Mouse (Mus musculus): ENCODE data around the gene Ifnl2. TPM values are rescaled to one million over a fixed set of nuclear protein-coding genes. Genes with fewer than 3 reads are reported as not detected.

Ifnl2 gene
- total and polyA plus RNA-seq, 3 experiments = not detected

DNA sequence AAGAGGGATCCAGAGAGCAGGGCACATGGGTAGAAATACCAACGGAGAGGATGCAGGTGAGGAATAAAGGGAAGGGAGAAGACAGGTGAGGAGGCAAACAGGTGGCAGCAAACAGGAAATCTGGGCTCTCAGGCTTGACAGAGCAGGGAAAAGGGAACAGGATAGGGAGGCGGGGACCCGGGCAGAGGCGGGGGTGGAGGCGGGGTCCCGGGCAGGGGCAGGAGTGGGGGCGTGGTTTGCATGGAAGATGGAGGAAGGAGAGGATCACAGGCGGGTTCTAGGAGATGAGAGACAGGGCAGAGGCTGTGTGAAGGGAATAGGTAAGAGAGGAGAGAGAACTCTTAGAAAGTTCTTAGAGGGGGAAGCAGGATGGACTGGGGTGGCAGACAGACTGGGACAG is 31.4 kb downstream of the Ifnl2 start:
- H3K36me3 ChIP-seq (ENCODE audit: control insufficient read depth in 1 of 2, insufficient read depth in 2 of 2, low read length in 2 of 2) = no peaks in the 10 kb centered on the region
- no peak overlapping the region for H3K4me3 ChIP-seq (ENCODE audit: control insufficient read depth in 1 of 2, insufficient read depth in 1 of 2, low read depth in 2 of 2, low read length in 2 of 2)
- no peak for TF ChIP-seq EP300 (IDR thresholded peaks at IDR 0.05; ENCODE audit: low read depth in 1 of 2, low read length in 2 of 2)
- TF ChIP-seq UBTF (IDR thresholded peaks at IDR 0.05; ENCODE audit: borderline replicate concordance, insufficient read depth, low read depth, low read length) = no peak
- no peak for TF ChIP-seq HCFC1 (IDR thresholded peaks at IDR 0.05; ENCODE audit: low read depth, low read length)
- TF ChIP-seq KAT2A (conservative IDR thresholded peaks at IDR 0.05; ENCODE audit: low read depth, low read length) = no peak
- TF ChIP-seq ZKSCAN1 (IDR thresholded peaks at IDR 0.05; ENCODE audit: low read depth, low read length) = no peak
- no peak for TF ChIP-seq MAX (IDR thresholded peaks at IDR 0.05; ENCODE audit: low read length)
- no peaks in the 10 kb centered on the region for H3K4me1 ChIP-seq (ENCODE audit: control insufficient read depth in 1 of 2, insufficient read depth in 2 of 2, low read length in 2 of 2)
- H3K9me3 ChIP-seq (replicated peaks; ENCODE audit: insufficient read depth, low read length) = no peaks in the 10 kb centered on the region
- H3K79me2 ChIP-seq (ENCODE audit: control insufficient read depth, insufficient read depth, low read length, poor library complexity) = no peaks in the 10 kb centered on the region
- no peaks in the 10 kb centered on the region for H3K27me3 ChIP-seq (ENCODE audit: control insufficient read depth in 1 of 2, insufficient read depth in 2 of 2, low read length in 2 of 2)
- H3K9ac ChIP-seq (ENCODE audit: control insufficient read depth, low read depth, low read length, poor library complexity, severe bottlenecking) = no peak overlapping the region
- peak; percentile 20 for DNase-seq (ENCODE audit: low read depth, low spot score)
- no peak overlapping the region for H3K27ac ChIP-seq (ENCODE audit: control insufficient read depth, low read depth, low read length)

DNA sequence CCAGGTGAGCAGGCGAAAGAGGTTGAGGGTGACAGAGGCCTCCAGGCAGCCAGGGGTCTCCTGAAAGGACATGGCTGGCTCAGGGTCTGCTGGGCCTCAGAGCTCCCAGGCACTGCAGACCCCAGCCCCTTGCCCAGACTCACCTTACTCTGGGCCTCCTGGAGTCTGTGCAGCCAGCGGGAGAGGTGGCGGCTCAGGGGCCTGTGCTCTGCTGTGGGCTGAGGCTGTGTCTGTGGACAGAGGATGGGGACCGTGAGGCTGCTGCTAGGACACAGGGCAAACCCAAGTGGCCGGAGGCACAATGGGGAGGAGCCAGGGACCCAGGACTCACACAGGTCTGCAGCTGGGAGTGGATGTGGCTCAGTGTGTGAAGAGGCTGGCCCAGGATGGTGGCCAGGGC is 32.9 kb downstream of the Ifnl2 start:
- Histone ChIP-seq H3K9me3 (replicated peaks; ENCODE audit: insufficient read depth, low read length) (no peaks in the 10 kb centered on the region), H3K27me3 (ENCODE audit: control insufficient read depth in 1 of 2, insufficient read depth in 2 of 2, low read length in 2 of 2) (no peaks in the 10 kb centered on the region), H3K4me1 (ENCODE audit: control insufficient read depth in 1 of 2, insufficient read depth in 2 of 2, low read length in 2 of 2) (no peaks in the 10 kb centered on the region), H3K9ac (ENCODE audit: control insufficient read depth, low read depth, low read length, poor library complexity, severe bottlenecking) (no peak overlapping the region), H3K27ac (ENCODE audit: control insufficient read depth, low read depth, low read length) (no peak overlapping the region), H3K36me3 (ENCODE audit: control insufficient read depth in 1 of 2, insufficient read depth in 2 of 2, low read length in 2 of 2) (no peaks in the 10 kb centered on the region), H3K79me2 (ENCODE audit: control insufficient read depth, insufficient read depth, low read length, poor library complexity) (no peaks in the 10 kb centered on the region), H3K4me3 (ENCODE audit: control insufficient read depth in 1 of 2, insufficient read depth in 1 of 2, low read depth in 2 of 2, low read length in 2 of 2) (no peak overlapping the region)
- DNase-seq (ENCODE audit: low read depth, low spot score) = no peak
- no peak for TF ChIP-seq USF1 (IDR thresholded peaks at IDR 0.05; ENCODE audit: low read depth, low read length)
- no peak for TF ChIP-seq SIN3A (IDR thresholded peaks at IDR 0.05; ENCODE audit: low read length)
- TF ChIP-seq HCFC1 (IDR thresholded peaks at IDR 0.05; ENCODE audit: low read depth, low read length) = no peak
- no peak for TF ChIP-seq POLR2A (IDR thresholded peaks at IDR 0.05; ENCODE audit: control insufficient read depth in 1 of 2, insufficient read depth in 1 of 2, low read depth in 1 of 2, low read length in 2 of 2, poor library complexity in 1 of 2)

- Histone ChIP-seq H3K9ac (ENCODE audit: control insufficient read depth, low read depth, low read length, poor library complexity, severe bottlenecking) (no peak overlapping the region), H3K79me2 (ENCODE audit: control insufficient read depth, insufficient read depth, low read length, poor library complexity) (no peaks in the 10 kb centered on the region), H3K9me3 (replicated peaks; ENCODE audit: insufficient read depth, low read length) (no peaks in the 10 kb centered on the region), H3K4me3 (ENCODE audit: control insufficient read depth in 1 of 2, insufficient read depth in 1 of 2, low read depth in 2 of 2, low read length in 2 of 2) (no peak overlapping the region), H3K36me3 (ENCODE audit: control insufficient read depth in 1 of 2, insufficient read depth in 2 of 2, low read length in 2 of 2) (no peaks in the 10 kb centered on the region), H3K27ac (ENCODE audit: control insufficient read depth, low read depth, low read length) (no peak overlapping the region), H3K4me1 (ENCODE audit: control insufficient read depth in 1 of 2, insufficient read depth in 2 of 2, low read length in 2 of 2) (no peaks in the 10 kb centered on the region), H3K27me3 (ENCODE audit: control insufficient read depth in 1 of 2, insufficient read depth in 2 of 2, low read length in 2 of 2) (no peaks in the 10 kb centered on the region)
- peak; percentile 22 for DNase-seq (ENCODE audit: low read depth, low spot score)
- TF ChIP-seq RAD21 (IDR thresholded peaks at IDR 0.05; ENCODE audit: low read depth, low read length) (peak; percentile 45), GATA1 (IDR thresholded peaks at IDR 0.05; ENCODE audit: low read depth, low read length) (no peak), GABPA (IDR thresholded peaks at IDR 0.05; ENCODE audit: low read depth, low read length) (no peak), SMC3 (IDR thresholded peaks at IDR 0.05; ENCODE audit: low read depth, low read length) (peak; percentile 59), ZMIZ1 (IDR thresholded peaks at IDR 0.05; ENCODE audit: low read depth, low read length) (no peak), RCOR1 (IDR thresholded peaks at IDR 0.05; ENCODE audit: low read depth, low read length) (no peak), EP300 (IDR thresholded peaks at IDR 0.05; ENCODE audit: low read depth in 1 of 2, low read length in 2 of 2) (no peak), POLR2AphosphoS2 (IDR thresholded peaks at IDR 0.05; ENCODE audit: low read length) (no peak), ELF1 (IDR thresholded peaks at IDR 0.05; ENCODE audit: low read depth, low read length) (no peak), CTCF (IDR thresholded peaks at IDR 0.05 in 2 of 3, conservative IDR thresholded peaks at IDR 0.05 in 1 of 3; ENCODE audit: control insufficient read depth in 1 of 3, insufficient read depth in 1 of 3, low read depth in 2 of 3, low read length in 3 of 3, poor library complexity in 1 of 3, severe bottlenecking in 1 of 3) (peak; percentile 10 to 54 (median 32); a peak in 4 of 6 replicates), POLR2AphosphoS5 (IDR thresholded peaks at IDR 0.05; ENCODE audit: borderline replicate concordance, low read depth, low read length) (no peak), E2F4 (IDR thresholded peaks at IDR 0.05; ENCODE audit: borderline replicate concordance, low read depth, low read length) (no peak), TCF12 (IDR thresholded peaks at IDR 0.05; ENCODE audit: low read depth, low read length) (no peak), ZC3H11A (IDR thresholded peaks at IDR 0.05; ENCODE audit: low read depth, low read length) (peak; percentile 27; the same call in 1 of the 2 replicates), MAX (IDR thresholded peaks at IDR 0.05; ENCODE audit: low read length) (no peak), MAZ (IDR thresholded peaks at IDR 0.05; ENCODE audit: low read depth, low read length) (no peak), USF1 (IDR thresholded peaks at IDR 0.05; ENCODE audit: low read depth, low read length) (no peak), BHLHE40 (IDR thresholded peaks at IDR 0.05; ENCODE audit: borderline replicate concordance, low read depth, low read length) (no peak), ZNF384 (IDR thresholded peaks at IDR 0.05; ENCODE audit: low read depth, low read length) (no peak), KAT2A (conservative IDR thresholded peaks at IDR 0.05; ENCODE audit: low read depth, low read length) (no peak), NELFE (IDR thresholded peaks at IDR 0.05; ENCODE audit: low read depth, low read length) (no peak), ZKSCAN1 (IDR thresholded peaks at IDR 0.05; ENCODE audit: low read depth, low read length) (no peak), MXI1 (IDR thresholded peaks at IDR 0.05; ENCODE audit: low read depth, low read length) (no peak)
Measured at GRCm38 (mm10) chr7:28476191-28476590, 34.1 kb downstream of the Ifnl2 start.

Measured in MEL (cell line).